Mouse (Mus musculus) right cerebral cortex, postnatal 36 days (tissue): ENCODE data around the gene Krcc1.

Source experiments
- DNase-seq, 2 experiments: peaks; one replicate each; pipeline ENCODE4 v3.0.0; 2022; ENCODE audit warnings: low spot score in 2 of 2, mixed read lengths in 1 of 2

Krcc1 gene

GRCm38 (mm10) chr6:71271389-71272315, at the start of gene Krcc1:
Gene Krcc1, plus strand, starts transcription at chr6:71271677.
- peak; percentile 94 for DNase-seq

- no peak for DNase-seq
Measured at GRCm38 (mm10) chr6:71224184-71224943, 47.1 kb upstream of the Krcc1 start.

- no peak for DNase-seq
Measured at GRCm38 (mm10) chr6:71226544-71226943, 44.9 kb upstream of the Krcc1 start.

- DNase-seq: no peak
Measured at GRCm38 (mm10) chr6:71227157-71227770, 44.2 kb upstream of the Krcc1 start.

GRCm38 (mm10) chr6:71235121-71235520, 36.4 kb upstream of the Krcc1 start:
- DNase-seq: no peak

- no peak for DNase-seq
Measured at GRCm38 (mm10) chr6:71235944-71236343, 35.5 kb upstream of the Krcc1 start.

- no peak for DNase-seq
Measured at GRCm38 (mm10) chr6:71236506-71236905, 35.0 kb upstream of the Krcc1 start.

GRCm38 (mm10) chr6:71237031-71237431, 34.4 kb upstream of the Krcc1 start:
- no peak for DNase-seq

- no peak for DNase-seq
Measured at GRCm38 (mm10) chr6:71239069-71239750, 32.3 kb upstream of the Krcc1 start.

- DNase-seq: no peak
Measured at GRCm38 (mm10) chr6:71240831-71241230, 30.6 kb upstream of the Krcc1 start.

GRCm38 (mm10) chr6:71242811-71243210, 28.7 kb upstream of the Krcc1 start:
- no peak for DNase-seq

- DNase-seq: no peak
Measured at GRCm38 (mm10) chr6:71243258-71243657, 28.2 kb upstream of the Krcc1 start.

- DNase-seq: no peak
Measured at GRCm38 (mm10) chr6:71248420-71248819, 23.1 kb upstream of the Krcc1 start.

- DNase-seq: no peak
Measured at GRCm38 (mm10) chr6:71249615-71250014, 21.9 kb upstream of the Krcc1 start.

- no peak for DNase-seq
Measured at GRCm38 (mm10) chr6:71250951-71251350, 20.5 kb upstream of the Krcc1 start.

GRCm38 (mm10) chr6:71254456-71254855, 17.0 kb upstream of the Krcc1 start:
- no peak for DNase-seq

- no peak for DNase-seq
Measured at GRCm38 (mm10) chr6:71256166-71256565, 15.3 kb upstream of the Krcc1 start.

- DNase-seq: no peak
Measured at GRCm38 (mm10) chr6:71257375-71257774, 14.1 kb upstream of the Krcc1 start.

- DNase-seq: no peak
Measured at GRCm38 (mm10) chr6:71258562-71258961, 12.9 kb upstream of the Krcc1 start.

- no peak for DNase-seq
Measured at GRCm38 (mm10) chr6:71259166-71259565, 12.3 kb upstream of the Krcc1 start.

GRCm38 (mm10) chr6:71260051-71260640, 11.3 kb upstream of the Krcc1 start:
- no peak for DNase-seq
